Mouse (Mus musculus): ENCODE data around the gene Ccdc110. TPM values are rescaled to one million over a fixed set of nuclear protein-coding genes. Genes with fewer than 3 reads are reported as not detected.

Ccdc110 gene
- polyA plus RNA-seq, 1 experiment from 2014 or later, result not detected

- H3K36me3 ChIP-seq, result peaks cover 26% of the 10 kb centered on the region
- peak overlapping the region; percentile 94 for H3K27ac ChIP-seq (replicated peaks)
- no peak for ATAC-seq (ENCODE audit: insufficient number of reproducible peaks, low FRiP score, low TSS enrichment, low read depth)
- WGBS, result 43% methylated on average over 11 of the region's 11 CpGs
- peak overlapping the region; percentile 69 for H3K4me3 ChIP-seq (replicated peaks)
- peaks cover 12% of the 10 kb centered on the region for H3K4me1 ChIP-seq
- H3K9ac ChIP-seq, result peak overlapping the region; percentile 48
- no peaks in the 10 kb centered on the region for H3K27me3 ChIP-seq
- no peaks in the 10 kb centered on the region for H3K9me3 ChIP-seq (replicated peaks)
- H3K4me2 ChIP-seq (replicated peaks), result peak overlapping the region; percentile 65
These were observed 41.5 kb downstream of the Ccdc110 start for GRCm38 (mm10) chr8:45975837-45976468.

- H3K4me1 ChIP-seq, result no peaks in the 10 kb centered on the region
- no peak for ATAC-seq (ENCODE audit: insufficient number of reproducible peaks, low FRiP score, low TSS enrichment, low read depth)
- no peaks in the 10 kb centered on the region for H3K27me3 ChIP-seq
- H3K36me3 ChIP-seq, result peaks cover 39% of the 10 kb centered on the region
- H3K9ac ChIP-seq, result no peak overlapping the region
- H3K4me3 ChIP-seq (replicated peaks), result no peak overlapping the region
- WGBS, result 69% methylated on average over 3 of the region's 3 CpGs
- no peak overlapping the region for H3K4me2 ChIP-seq (replicated peaks)
- H3K27ac ChIP-seq (replicated peaks), result no peak overlapping the region
- H3K9me3 ChIP-seq (replicated peaks), result no peaks in the 10 kb centered on the region
These were observed 52.2 kb downstream of the Ccdc110 start for GRCm38 (mm10) chr8:45986665-45987064.

DNA sequence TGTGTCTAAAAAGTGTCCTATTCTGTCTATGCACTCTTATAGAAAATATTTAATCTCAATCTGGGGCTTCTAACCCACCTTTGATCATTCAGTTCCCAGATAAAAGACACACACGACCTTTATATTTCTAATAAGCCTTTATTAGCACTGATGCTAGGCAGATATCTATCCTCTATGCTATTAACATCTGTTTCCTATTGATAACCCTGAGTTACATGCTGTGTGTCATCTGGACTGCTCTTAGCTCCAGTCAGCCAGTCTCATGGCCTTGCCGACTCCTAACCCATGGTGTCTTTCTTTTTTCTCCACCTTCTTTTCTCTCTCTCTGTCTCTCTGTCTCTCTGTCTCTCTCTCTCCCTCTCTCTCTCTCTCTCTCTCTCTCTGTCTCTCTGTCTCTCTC lies 53.8 kb downstream of the Ccdc110 start:
- Histone ChIP-seq H3K9me3 (replicated peaks) (no peaks in the 10 kb centered on the region), H3K9ac (no peak overlapping the region), H3K27ac (replicated peaks) (no peak overlapping the region), H3K4me1 (no peaks in the 10 kb centered on the region), H3K4me2 (replicated peaks) (no peak overlapping the region), H3K36me3 (peaks cover 25% of the 10 kb centered on the region), H3K27me3 (no peaks in the 10 kb centered on the region), H3K4me3 (replicated peaks) (no peak overlapping the region)
- WGBS, result 43% methylated on average over 2 of the region's 2 CpGs
- no peak for ATAC-seq (ENCODE audit: insufficient number of reproducible peaks, low FRiP score, low TSS enrichment, low read depth)

DNA sequence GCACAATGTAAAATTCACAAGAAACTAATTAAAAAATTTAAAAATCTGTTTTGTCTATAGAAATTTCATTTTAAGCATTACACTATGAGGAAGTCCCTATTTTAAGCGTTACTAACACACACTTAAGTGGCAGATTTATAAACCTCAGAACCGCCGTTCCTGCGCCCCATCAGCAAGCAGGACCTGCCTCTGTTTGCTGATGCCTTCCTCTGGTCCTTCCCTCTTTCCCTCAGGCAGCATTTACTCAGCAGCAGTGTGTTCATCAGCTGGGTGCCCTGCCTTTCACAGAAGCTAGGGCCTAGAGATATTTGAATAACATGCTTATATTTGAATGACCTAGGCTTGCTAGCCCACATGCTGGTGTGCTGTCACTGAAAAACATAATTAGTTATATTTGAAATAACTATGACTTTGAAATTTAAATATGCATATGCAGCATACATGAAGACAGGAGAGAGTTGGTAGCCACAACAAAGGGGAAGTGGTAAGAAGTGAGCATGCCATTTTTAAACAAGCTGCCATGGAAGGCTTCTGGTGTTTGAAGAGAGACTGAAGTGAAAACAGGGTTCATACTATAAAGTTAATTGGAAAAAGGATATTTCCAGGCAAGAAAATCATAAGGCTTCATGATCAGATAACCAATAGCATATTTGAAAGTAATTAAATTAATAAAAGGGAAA lies 56.4 kb downstream of the Ccdc110 start:
- Histone ChIP-seq H3K4me3 (replicated peaks) (no peak overlapping the region), H3K4me1 (no peaks in the 10 kb centered on the region), H3K9ac (no peak overlapping the region), H3K27me3 (no peaks in the 10 kb centered on the region), H3K4me2 (replicated peaks) (no peak overlapping the region), H3K27ac (replicated peaks) (no peak overlapping the region), H3K9me3 (replicated peaks) (no peaks in the 10 kb centered on the region), H3K36me3 (peaks cover 29% of the 10 kb centered on the region)
- no peak for ATAC-seq (ENCODE audit: insufficient number of reproducible peaks, low FRiP score, low TSS enrichment, low read depth)
- WGBS, result 86% methylated on average over 4 of the region's 4 CpGs

Other genes starting within 250 kb of the Ccdc110 start
- gene Pdlim3, start 49.2 kb upstream of the Ccdc110 start, polyA plus RNA-seq (2015; fragmentation: Nextera tagmentation; extraction: Ambion mirVana), result 78.9 and 107 TPM in 2 replicates
- 9.2 and 11.0 TPM in 2 replicates for gene 1700029J07Rik, start 40.6 kb downstream of the Ccdc110 start, polyA plus RNA-seq (2015; fragmentation: Nextera tagmentation; extraction: Ambion mirVana)
- 94.6 and 100 TPM in 2 replicates for gene Ufsp2, start 40.9 kb downstream of the Ccdc110 start, polyA plus RNA-seq (2015; fragmentation: Nextera tagmentation; extraction: Ambion mirVana)
- gene Lrp2bp, start 64.7 kb downstream of the Ccdc110 start, polyA plus RNA-seq (2015; fragmentation: Nextera tagmentation; extraction: Ambion mirVana), result 0.72 and 1.3 TPM in 2 replicates
- gene Ankrd37, start 71.1 kb downstream of the Ccdc110 start, polyA plus RNA-seq (2015; fragmentation: Nextera tagmentation; extraction: Ambion mirVana), result 30.8 and 34.1 TPM in 2 replicates
- 22.6 and 25.9 TPM in 2 replicates for gene Cfap97, start 217.2 kb downstream of the Ccdc110 start, polyA plus RNA-seq (2015; fragmentation: Nextera tagmentation; extraction: Ambion mirVana)
- 5.2 and 6.7 TPM in 2 replicates for gene Snx25, start 217.5 kb downstream of the Ccdc110 start, polyA plus RNA-seq (2015; fragmentation: Nextera tagmentation; extraction: Ambion mirVana)

All from embryonic facial prominence, embryonic 15.5 days (tissue).